Mouse (Mus musculus) limb, embryonic 10.5 days (tissue): Measurements from ENCODE around the gene Unc5c. TPM values are rescaled to one million over a fixed set of nuclear protein-coding genes. Genes with fewer than 3 reads are reported as not detected.

Source experiments
- DNase-seq: peaks from one replicate; pipeline ENCODE4 v3.0.0-alpha.2; 2017; ENCODE audit warnings: low spot score
- H3K27ac ChIP-seq: fragments of 300-500 bp; sonication (generic); 2 replicates; pipeline ENCODE4 v1.5.1; 2016; ENCODE audit warnings: mild to moderate bottlenecking
- H3K27me3 ChIP-seq: fragments of 300-500 bp; sonication (generic); 2 replicates; pipeline ENCODE4 v1.6.1; 2016; ENCODE audit warnings: low read depth, mild to moderate bottlenecking; ENCODE audit not compliant: poor library complexity, severe bottlenecking
- H3K36me3 ChIP-seq: fragments of 300-500 bp; sonication (generic); 2 replicates; pipeline ENCODE4 v1.6.1; 2016; ENCODE audit warnings: mild to moderate bottlenecking, moderate library complexity
- H3K4me1 ChIP-seq: fragments of 300-500 bp; sonication (generic); 2 replicates; pipeline ENCODE4 v1.6.1; 2016
- H3K4me3 ChIP-seq: fragments of 300-500 bp; sonication (generic); 2 replicates; pipeline ENCODE4 v1.5.1; 2016; ENCODE audit warnings: mild to moderate bottlenecking, moderate library complexity
- H3K9me3 ChIP-seq: fragments of 300-500 bp; sonication (generic); replicated peaks from 2 replicates; pipeline ENCODE4 v1.6.1; 2016; ENCODE audit warnings: mild to moderate bottlenecking
- WGBS: fragments of 180-500 bp; shearing (Covaris S2); methylation state at CpG from one replicate; pipeline ENCODE4 v1.1.7; 2016; 5-methylcytosine and 5-hydroxymethylcytosine counted together
- polyA plus RNA-seq: library from polyadenylated mRNA; unstranded; fragments of >200 nt; fragmentation: Nextera tagmentation; extraction: Ambion mirVana; gene quantifications from 2 replicates; pipeline ENCODE4 v1.2.1, GENCODE M21; 2016

Unc5c gene
- polyA plus RNA-seq, 1 experiment from 2014 or later: 12.9 TPM

GRCm38 (mm10) chr3:141699177-141699576 lies 234.2 kb downstream of the Unc5c start:
- no peaks in the 10 kb centered on the region for H3K9me3 ChIP-seq
- H3K4me3 ChIP-seq: no peak overlapping the region
- no peaks in the 10 kb centered on the region for H3K27me3 ChIP-seq
- no peaks in the 10 kb centered on the region for H3K36me3 ChIP-seq
- H3K27ac ChIP-seq: no peak overlapping the region
- no peak for DNase-seq
- H3K4me1 ChIP-seq: no peaks in the 10 kb centered on the region

- no peaks in the 10 kb centered on the region for H3K36me3 ChIP-seq
- no peaks in the 10 kb centered on the region for H3K9me3 ChIP-seq
- H3K27ac ChIP-seq: no peak overlapping the region
- no peaks in the 10 kb centered on the region for H3K27me3 ChIP-seq
- no peak overlapping the region for H3K4me3 ChIP-seq
- no peak for DNase-seq
- no peaks in the 10 kb centered on the region for H3K4me1 ChIP-seq
- WGBS: 85% methylated on average over 3 of the region's 3 CpGs
Observed at GRCm38 (mm10) chr3:141701381-141701909, 236.4 kb downstream of the Unc5c start.

GRCm38 (mm10) chr3:141711601-141712000 lies 246.6 kb downstream of the Unc5c start:
- no peak for DNase-seq

GRCm38 (mm10) chr3:141716371-141716770 lies 251.4 kb downstream of the Unc5c start:
- Histone ChIP-seq H3K27me3 (no peaks in the 10 kb centered on the region), H3K36me3 (no peaks in the 10 kb centered on the region), H3K4me1 (peaks cover 11% of the 10 kb centered on the region), H3K9me3 (no peaks in the 10 kb centered on the region), H3K27ac (no peak overlapping the region), H3K4me3 (no peak overlapping the region)
- no peak for DNase-seq
- WGBS: 65% methylated on average over 4 of the region's 4 CpGs

More at GRCm38 (mm10) chr3:141711601-141712000, 246.6 kb downstream of the Unc5c start:
- no peaks in the 10 kb centered on the region for H3K36me3 ChIP-seq
- 51% methylated on average over 4 of the region's 4 CpGs for WGBS
- H3K4me1 ChIP-seq: peaks cover 13% of the 10 kb centered on the region
- no peak overlapping the region for H3K27ac ChIP-seq
- H3K27me3 ChIP-seq: no peaks in the 10 kb centered on the region
- H3K4me3 ChIP-seq: no peak overlapping the region
- no peaks in the 10 kb centered on the region for H3K9me3 ChIP-seq

GRCm38 (mm10) chr3:141719050-141719449 lies 254.0 kb downstream of the Unc5c start:
- Histone ChIP-seq H3K4me3 (no peak overlapping the region), H3K36me3 (no peaks in the 10 kb centered on the region), H3K27me3 (no peaks in the 10 kb centered on the region), H3K27ac (no peak overlapping the region), H3K9me3 (no peaks in the 10 kb centered on the region), H3K4me1 (0 out of 2 replicates have a peak, but pooled peaks cover 5% of the 10 kb centered on the region)
- WGBS: 81% methylated on average over 5 of the region's 5 CpGs
- DNase-seq: no peak

GRCm38 (mm10) chr3:141724499-141724898 lies 259.5 kb downstream of the Unc5c start:
- WGBS: 79% methylated on average over 2 of the region's 2 CpGs
- no peak for DNase-seq
- H3K4me3 ChIP-seq: no peak overlapping the region
- no peaks in the 10 kb centered on the region for H3K27me3 ChIP-seq
- H3K4me1 ChIP-seq: no peaks in the 10 kb centered on the region
- no peaks in the 10 kb centered on the region for H3K36me3 ChIP-seq
- H3K9me3 ChIP-seq: no peaks in the 10 kb centered on the region
- no peak overlapping the region for H3K27ac ChIP-seq

GRCm38 (mm10) chr3:141725432-141725831 lies 260.4 kb downstream of the Unc5c start:
- no peaks in the 10 kb centered on the region for H3K9me3 ChIP-seq
- DNase-seq: no peak
- H3K36me3 ChIP-seq: no peaks in the 10 kb centered on the region
- no peak overlapping the region for H3K4me3 ChIP-seq
- H3K27ac ChIP-seq: no peak overlapping the region
- 79% methylated on average over 1 of the region's 1 CpGs for WGBS
- H3K27me3 ChIP-seq: no peaks in the 10 kb centered on the region
- no peaks in the 10 kb centered on the region for H3K4me1 ChIP-seq

GRCm38 (mm10) chr3:141733844-141734243 lies 268.8 kb downstream of the Unc5c start:
- Histone ChIP-seq H3K36me3 (no peaks in the 10 kb centered on the region), H3K4me3 (no peak overlapping the region), H3K4me1 (no peaks in the 10 kb centered on the region), H3K9me3 (no peaks in the 10 kb centered on the region), H3K27me3 (no peaks in the 10 kb centered on the region), H3K27ac (no peak overlapping the region)
- WGBS: 71% methylated on average over 6 of the region's 6 CpGs
- DNase-seq: no peak

GRCm38 (mm10) chr3:141735285-141735684 lies 270.3 kb downstream of the Unc5c start:
- Histone ChIP-seq H3K36me3 (no peaks in the 10 kb centered on the region), H3K27me3 (no peaks in the 10 kb centered on the region), H3K27ac (no peak overlapping the region), H3K4me1 (no peaks in the 10 kb centered on the region), H3K9me3 (no peaks in the 10 kb centered on the region), H3K4me3 (no peak overlapping the region)
- no peak for DNase-seq

- Histone ChIP-seq H3K36me3 (no peaks in the 10 kb centered on the region), H3K27ac (no peak overlapping the region), H3K27me3 (no peaks in the 10 kb centered on the region), H3K9me3 (no peaks in the 10 kb centered on the region), H3K4me1 (no peaks in the 10 kb centered on the region), H3K4me3 (no peak overlapping the region)
- no peak for DNase-seq
Observed at GRCm38 (mm10) chr3:141745322-141745721, 280.3 kb downstream of the Unc5c start.

GRCm38 (mm10) chr3:141748694-141749381 lies 283.8 kb downstream of the Unc5c start:
- Histone ChIP-seq H3K4me1 (no peaks in the 10 kb centered on the region), H3K4me3 (no peak overlapping the region), H3K27me3 (no peaks in the 10 kb centered on the region), H3K36me3 (no peaks in the 10 kb centered on the region), H3K27ac (no peak overlapping the region), H3K9me3 (no peaks in the 10 kb centered on the region)
- WGBS: 89% methylated on average over 4 of the region's 4 CpGs
- DNase-seq: no peak

- H3K27ac ChIP-seq: no peak overlapping the region
- no peaks in the 10 kb centered on the region for H3K9me3 ChIP-seq
- no peak overlapping the region for H3K4me3 ChIP-seq
- no peaks in the 10 kb centered on the region for H3K36me3 ChIP-seq
- no peak for DNase-seq
- WGBS: 77% methylated on average over 7 of the region's 7 CpGs
- H3K4me1 ChIP-seq: no peaks in the 10 kb centered on the region
- no peaks in the 10 kb centered on the region for H3K27me3 ChIP-seq
Observed at GRCm38 (mm10) chr3:141752172-141752571, 287.2 kb downstream of the Unc5c start.

GRCm38 (mm10) chr3:141757259-141757658 lies 292.2 kb downstream of the Unc5c start:
- no peaks in the 10 kb centered on the region for H3K27me3 ChIP-seq
- 0 out of 2 replicates have a peak, but pooled peaks cover 12% of the 10 kb centered on the region for H3K4me1 ChIP-seq
- no peak for DNase-seq
- H3K36me3 ChIP-seq: no peaks in the 10 kb centered on the region
- no peaks in the 10 kb centered on the region for H3K9me3 ChIP-seq
- WGBS: 81% methylated on average over 3 of the region's 3 CpGs
- H3K4me3 ChIP-seq: no peak overlapping the region
- H3K27ac ChIP-seq: no peak overlapping the region
